Mouse (Mus musculus): ENCODE results near the gene Prrx1.

GRCm38 (mm10) chr1:163350988-163351387 lies 37.5 kb upstream of the Prrx1 start:
- no peak for TF ChIP-seq POLR2A (IDR thresholded peaks at IDR 0.05; ENCODE audit: extremely low read depth, insufficient read depth, low read length)
- TF ChIP-seq CTCF (IDR thresholded peaks at IDR 0.05; ENCODE audit: low read depth, low read length), result no peak

Data from liver, adult 2 months (tissue).